ENCODE assay signal across 8 mouse cellular contexts in genomic region chr1:182657760-182658159, GRCm38 (mm10).
DNase-seq lines count a peak whose midpoint lies in the region; ATAC-seq lines count a peak whose summit lies in the region.

No protein-coding gene starts in this region.

- peak; percentile 81 to 84 for ATAC-seq in hematopoietic stem cell, adult 5-6 weeks (replicated peaks in 1 of 2; ENCODE audit: insufficient read depth in 1 of 2, low FRiP score in 2 of 2, low TSS enrichment in 1 of 2, low read depth in 1 of 2, poor library complexity in 2 of 2, severe bottlenecking in 2 of 2)

- peak; percentile 19 to 35 for DNase-seq in heart, adult 9 months (ENCODE audit: low spot score in 2 of 2)
- DNase-seq in heart, adult 11 months, result no peak
- peak; percentile 65 for DNase-seq in ES-CJ7 (ENCODE audit: low read depth, low spot score)
- peak; percentile 45 to 74 for DNase-seq in cerebellum, postnatal 25 days
- DNase-seq in left cerebral cortex, adult 8-10 months (ENCODE audit: low spot score in 2 of 2), result peak; percentile 13 to 39
- peak; percentile 64 for DNase-seq in naive thymus-derived CD4-positive, alpha-beta T cell, adult 2 months (ENCODE audit: low read depth)
- peak; percentile 58 to 82 for DNase-seq in thymus, postnatal 10 days (ENCODE audit: low spot score in 2 of 2)
